Mouse (Mus musculus): ENCODE measurements at regions not wholly inside any gene's neighbourhood (a gene's known extent, or its start where the extent isn't known, plus 50 kb on each side); places are given as distances from the start of the nearest gene placed in this dataset.

DNA sequence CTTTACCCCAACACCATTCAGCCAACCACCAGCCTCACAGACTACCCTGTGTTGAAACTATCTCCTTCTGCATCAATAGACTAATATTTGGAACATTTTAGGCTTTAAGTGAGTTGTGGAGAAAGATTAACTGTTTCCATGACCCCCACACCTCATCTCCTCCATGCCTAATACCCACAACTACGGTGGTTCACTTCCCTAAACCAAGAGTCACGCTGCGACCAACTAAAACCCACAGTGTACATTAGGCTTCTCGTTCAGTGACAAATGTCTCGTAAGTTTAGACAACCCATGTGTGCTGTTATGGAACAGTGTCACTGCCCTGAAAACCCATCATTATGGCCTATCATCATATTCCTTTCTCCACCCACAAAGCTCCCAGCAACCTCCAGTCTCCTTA is 381.3 kb upstream of the Runx1 start:
- no peak for TF ChIP-seq CTCF (IDR thresholded peaks at IDR 0.05; ENCODE audit: borderline replicate concordance, insufficient read depth, low read length)
- TF ChIP-seq POLR2A (IDR thresholded peaks at IDR 0.05; ENCODE audit: low read depth, low read length) = no peak

Measured in embryonic fibroblast, embryonic 13.5 days (primary cell).